Mouse (Mus musculus) ES-E14 (cell line): Measurements from ENCODE around the gene Cdc42bpg. TPM values are rescaled to one million over a fixed set of nuclear protein-coding genes. Genes with fewer than 3 reads are reported as not detected.

Experiments used
- DNase-seq: peaks from one replicate; pipeline ENCODE4 v3.0.0-alpha.2; 2013; ENCODE audit warnings: low read depth, low spot score
- H3K27ac ChIP-seq: 2 replicates; pipeline ENCODE4 v1.5.1; 2012; ENCODE audit warnings: low read depth, mild to moderate bottlenecking, low read length, moderate library complexity, mixed read lengths; ENCODE audit not compliant: poor library complexity, insufficient read depth, severe bottlenecking
- H3K36me3 ChIP-seq: 2 replicates; pipeline ENCODE4 v1.6.1; 2012; ENCODE audit warnings: mild to moderate bottlenecking, low read length, moderate library complexity, mixed read lengths; ENCODE audit not compliant: control insufficient read depth, poor library complexity, insufficient read depth, severe bottlenecking
- H3K4me1 ChIP-seq, 2 experiments: fragments of 150-350 bp in 1 of 2; sonication (generic) in 1 of 2; 2 replicates each; pipeline ENCODE4 v1.6.1; 2012; ENCODE audit warnings: low read length in 2 of 2, mild to moderate bottlenecking in 1 of 2, mixed read lengths in 1 of 2; ENCODE audit not compliant: control insufficient read depth in 2 of 2, insufficient read depth in 2 of 2, poor library complexity in 1 of 2
- H3K4me3 ChIP-seq, 2 experiments: fragments of 150-350 bp in 1 of 2; sonication (generic) in 1 of 2; 2 replicates each; pipeline ENCODE4 v1.5.1; 2012; ENCODE audit warnings: low read length in 2 of 2, low read depth in 1 of 2, mild to moderate bottlenecking in 1 of 2, mixed read lengths in 1 of 2; ENCODE audit not compliant: insufficient read depth in 1 of 2, poor library complexity in 1 of 2, severe bottlenecking in 1 of 2
- H3K9ac ChIP-seq: 2 replicates; pipeline ENCODE4 v1.6.1; 2012; ENCODE audit warnings: low read depth, mild to moderate bottlenecking, low read length, mixed read lengths; ENCODE audit not compliant: poor library complexity, insufficient read depth, severe bottlenecking
- H3K9me3 ChIP-seq: fragments of 150-350 bp; sonication (generic); 2 replicates; pipeline ENCODE4 v1.6.1; 2012; ENCODE audit warnings: low read depth, mild to moderate bottlenecking, low read length; ENCODE audit not compliant: control insufficient read depth, insufficient read depth
- CHD2 ChIP-seq: IDR thresholded peaks from 2 replicates; pipeline ENCODE4 v1.6.1; 2014; ENCODE audit warnings: mild to moderate bottlenecking, low read depth, low read length, inconsistent platforms
- HCFC1 ChIP-seq: IDR thresholded peaks from 2 replicates; pipeline ENCODE4 v1.6.1; 2012; ENCODE audit warnings: low read length, inconsistent platforms, borderline replicate concordance; ENCODE audit not compliant: insufficient read depth
- MAFK ChIP-seq: IDR thresholded peaks from 2 replicates; pipeline ENCODE4 v1.6.1; 2014; ENCODE audit warnings: mild to moderate bottlenecking, low read depth, low read length, inconsistent platforms; ENCODE audit not compliant: insufficient read depth
- ZC3H11A ChIP-seq: IDR thresholded peaks from 2 replicates; pipeline ENCODE4 v1.6.1; 2012; ENCODE audit warnings: low read depth, mild to moderate bottlenecking, inconsistent platforms, low read length, borderline replicate concordance
- ZNF384 ChIP-seq: IDR thresholded peaks from 2 replicates; pipeline ENCODE4 v1.6.1; 2012; ENCODE audit warnings: low read depth, low read length, inconsistent platforms
- in situ Hi-C, 2 experiments: fragments of 600-800 bp; cut with MboI; formaldehyde crosslinking; loops; one replicate each; pipeline ENCODE4 v1.15.1; 2025; ENCODE audit warnings: low sequenced_read_pairs in 2 of 2, inconsistent platforms in 1 of 2; ENCODE audit not compliant: unreplicated experiment in 2 of 2
- total RNA-seq: library from RNA; depleted of rRNA; stranded (reverse); fragments of 300-350 nt; gene quantifications from 2 replicates; pipeline ENCODE4 v1.2.3, GENCODE M21; 2012; rRNA removed

Gene Cdc42bpg
- total RNA-seq, 1 experiment: 35.5 TPM

GRCm38 (mm10) chr19:6370175-6370574, 63.9 kb downstream of the Cdc42bpg start:
- Histone ChIP-seq H3K27ac (no peak overlapping the region), H3K4me3 (no peak overlapping the region), H3K4me1 (peaks cover 1 to 12% of the 10 kb centered on the region in 2 experiments; a peak in 2 of 4 replicates), H3K9me3 (no peaks in the 10 kb centered on the region), H3K36me3 (peaks cover 71% of the 10 kb centered on the region), H3K9ac (no peak overlapping the region)
- TF ChIP-seq ZC3H11A (no peak), ZNF384 (no peak), HCFC1 (no peak), MAFK (no peak), CHD2 (no peak)
- in situ Hi-C loops: no loop called here
- no peak for DNase-seq

- Histone ChIP-seq H3K9me3 (no peaks in the 10 kb centered on the region), H3K4me1 (peaks cover 0 to 16% of the 10 kb centered on the region in 2 experiments; a peak in 2 of 4 replicates), H3K4me3 (no peak overlapping the region), H3K27ac (no peak overlapping the region), H3K36me3 (peaks cover 77% of the 10 kb centered on the region), H3K9ac (no peak overlapping the region)
- in situ Hi-C loops: no loop called here
- DNase-seq: no peak
- no peak for TF ChIP-seq ZC3H11A
- no peak for TF ChIP-seq ZNF384
- no peak for TF ChIP-seq CHD2
- TF ChIP-seq HCFC1: no peak
- TF ChIP-seq MAFK: no peak
These were observed 66.2 kb downstream of the Cdc42bpg start for GRCm38 (mm10) chr19:6372433-6372832.

GRCm38 (mm10) chr19:6373539-6374400, 67.5 kb downstream of the Cdc42bpg start:
- H3K9ac ChIP-seq: no peak overlapping the region
- H3K36me3 ChIP-seq: peaks cover 75% of the 10 kb centered on the region
- peaks cover 0 to 18% of the 10 kb centered on the region in 2 experiments; a peak in 2 of 4 replicates for H3K4me1 ChIP-seq
- no peaks in the 10 kb centered on the region for H3K9me3 ChIP-seq
- TF ChIP-seq ZNF384 (no peak), HCFC1 (no peak), ZC3H11A (no peak), CHD2 (no peak), MAFK (no peak)
- H3K27ac ChIP-seq: no peak overlapping the region
- DNase-seq: peak; percentile 65
- in situ Hi-C loops: no loop called here
- no peak overlapping the region for H3K4me3 ChIP-seq

GRCm38 (mm10) chr19:6374571-6374970, 68.3 kb downstream of the Cdc42bpg start:
- peak overlapping the region in 1 of 2 experiments; percentile 40; a peak in 2 of 4 replicates for H3K4me3 ChIP-seq
- no peak for DNase-seq
- peaks cover 75% of the 10 kb centered on the region for H3K36me3 ChIP-seq
- H3K9ac ChIP-seq: no peak overlapping the region
- peaks cover 0 to 18% of the 10 kb centered on the region in 2 experiments; a peak in 2 of 4 replicates for H3K4me1 ChIP-seq
- H3K27ac ChIP-seq: no peak overlapping the region
- TF ChIP-seq HCFC1 (no peak), CHD2 (no peak), MAFK (no peak), ZNF384 (no peak)
- no peaks in the 10 kb centered on the region for H3K9me3 ChIP-seq
- in situ Hi-C loops: no loop called here

Other genes starting within 250 kb of the Cdc42bpg start
- 55.9 and 62.7 TPM in 2 replicates for gene Mrpl49, start 248.7 kb upstream of the Cdc42bpg start, total RNA-seq
- 1,469 and 1,510 TPM in 2 replicates for gene Fau, start 248.6 kb upstream of the Cdc42bpg start, total RNA-seq
- 18.2 and 23.2 TPM in 2 replicates for gene Znhit2, start 245.3 kb upstream of the Cdc42bpg start, total RNA-seq
- 14.0 and 23.2 TPM in 2 replicates for gene Tm7sf2, start 238.1 kb upstream of the Cdc42bpg start, total RNA-seq
- gene Vps51, start 229.2 kb upstream of the Cdc42bpg start, total RNA-seq: 36.9 and 45.3 TPM in 2 replicates
- gene Tmem262, start 226.4 kb upstream of the Cdc42bpg start, total RNA-seq: not detected in 2 replicates
- 0.48 and 0.54 TPM in 2 replicates for gene Gm28374, start 224.2 kb upstream of the Cdc42bpg start, total RNA-seq
- gene Zfpl1, start 221.5 kb upstream of the Cdc42bpg start, total RNA-seq: 39.4 and 42.4 TPM in 2 replicates
- 50.7 and 52.1 TPM in 2 replicates for gene Cdca5, start 221.5 kb upstream of the Cdc42bpg start, total RNA-seq
- gene AC131692.1, start 212.0 kb upstream of the Cdc42bpg start, total RNA-seq: 3.4 and 5.9 TPM in 2 replicates
- 0.80 and 3.5 TPM in 2 replicates for gene Naaladl1, start 200.7 kb upstream of the Cdc42bpg start, total RNA-seq
- gene Sac3d1, start 187.8 kb upstream of the Cdc42bpg start, total RNA-seq: 25.2 and 28.2 TPM in 2 replicates
- gene Snx15, start 178.2 kb upstream of the Cdc42bpg start, total RNA-seq: 8.9 and 11.9 TPM in 2 replicates
- 0.18 TPM in 1 of 2 replicates, not detected in the other for gene Batf2, start 165.5 kb upstream of the Cdc42bpg start, total RNA-seq
- gene Arl2, start 164.9 kb upstream of the Cdc42bpg start, total RNA-seq: 42.2 and 43.8 TPM in 2 replicates
- 0.63 and 1.6 TPM in 2 replicates for gene Majin, start 122.1 kb upstream of the Cdc42bpg start, total RNA-seq
- gene Gpha2, start 80.1 kb upstream of the Cdc42bpg start, total RNA-seq: 3.9 and 5.9 TPM in 2 replicates
- 22.8 and 24.8 TPM in 2 replicates for gene Ppp2r5b, start 70.6 kb upstream of the Cdc42bpg start, total RNA-seq
- 31.8 and 45.0 TPM in 2 replicates for gene Atg2a, start 64.8 kb upstream of the Cdc42bpg start, total RNA-seq
- gene Ehd1, start 29.7 kb upstream of the Cdc42bpg start, total RNA-seq: 133 and 162 TPM in 2 replicates
- gene Men1, start 28.5 kb downstream of the Cdc42bpg start, total RNA-seq: 60.4 and 65.6 TPM in 2 replicates
- gene Map4k2, start 34.7 kb downstream of the Cdc42bpg start, total RNA-seq: 29.4 and 43.6 TPM in 2 replicates
- 150 and 164 TPM in 2 replicates for gene Sf1, start 57.2 kb downstream of the Cdc42bpg start, total RNA-seq
- gene Pygm, start 77.9 kb downstream of the Cdc42bpg start, total RNA-seq: 3.7 and 4.6 TPM in 2 replicates
- gene Rasgrp2, start 92.9 kb downstream of the Cdc42bpg start, total RNA-seq: 81.7 and 139 TPM in 2 replicates
- gene Nrxn2, start 112.3 kb downstream of the Cdc42bpg start, total RNA-seq: 9.5 and 17.1 TPM in 2 replicates
- not detected in 2 replicates for gene Slc22a12, start 236.6 kb downstream of the Cdc42bpg start, total RNA-seq